Mouse (Mus musculus): Measurements from ENCODE around the gene Zfyve19.
A peak's percentile ranks its signal among the peaks of the same experiment; 100 is the strongest.

Gene Zfyve19

DNA sequence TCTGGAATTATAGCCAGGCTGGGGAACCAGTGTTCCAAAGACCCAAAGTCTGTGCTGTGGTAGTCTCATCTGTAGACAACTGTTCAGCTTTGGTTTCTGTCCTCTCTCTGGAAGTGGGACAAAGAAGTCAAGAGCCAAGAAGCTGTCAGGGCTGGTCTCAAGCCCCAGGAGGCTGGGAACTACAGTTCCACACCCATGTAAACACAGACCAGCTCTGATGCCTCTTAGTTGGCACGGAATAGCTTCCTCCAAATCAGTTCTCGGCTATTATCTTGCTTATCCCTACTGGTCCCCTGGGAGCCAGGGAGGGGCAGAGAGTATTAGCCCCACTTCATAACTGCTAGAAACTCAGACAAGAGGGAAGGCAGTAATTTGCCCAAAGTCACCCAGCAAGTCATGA is 52.9 kb downstream of the Zfyve19 start:
- DNase-seq: no peak

DNA sequence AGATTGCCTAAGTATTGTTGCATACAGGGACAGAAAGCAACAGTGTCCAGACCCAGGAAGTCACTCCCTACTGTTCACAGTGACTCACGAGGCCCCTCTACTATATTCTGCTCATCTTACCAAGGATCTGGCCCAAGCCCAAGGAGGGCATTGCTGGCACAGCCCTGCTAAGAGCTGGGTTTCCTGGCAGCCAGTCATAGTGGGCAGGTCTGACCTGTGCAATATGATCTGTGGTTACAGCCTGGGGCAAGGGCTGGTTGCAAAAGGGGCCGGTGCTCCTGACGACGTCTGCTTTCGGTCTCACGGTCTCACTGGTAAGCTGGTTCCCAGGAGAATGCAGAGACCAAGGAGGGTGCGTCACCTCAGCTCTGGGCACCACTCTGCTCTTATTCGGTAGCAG is 54.6 kb downstream of the Zfyve19 start:
- DNase-seq: peak; percentile 22

DNA sequence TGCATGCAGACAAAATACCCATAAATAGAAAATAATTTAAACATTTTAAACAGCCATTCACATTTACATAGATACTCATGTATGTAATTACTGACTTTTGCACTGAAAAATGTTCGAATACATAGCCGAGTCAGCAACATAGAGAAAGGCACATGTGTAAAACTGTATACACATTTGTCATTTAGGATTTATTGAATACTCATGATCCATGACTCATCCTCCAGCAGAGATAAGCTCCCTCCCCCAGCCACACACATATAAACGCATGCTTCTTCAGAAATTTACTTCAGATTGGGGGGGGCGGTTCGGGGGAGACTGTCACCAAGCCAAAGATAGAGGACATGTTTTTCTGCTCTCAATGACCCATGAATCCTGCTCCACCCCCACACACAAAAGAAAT is 55.4 kb downstream of the Zfyve19 start:
- no peak for DNase-seq

Measured in right cerebral cortex, postnatal 4 days (tissue).